Mouse (Mus musculus) limb, embryonic 12.5 days (tissue): ENCODE results near the gene Pmpca. TPM values are rescaled to one million over a fixed set of nuclear protein-coding genes. Genes with fewer than 3 reads are reported as not detected.

Experiments used
- ATAC-seq: fragments of 200-750 bp; cut with Nextera tagmentation; 2 replicates; pipeline ENCODE4 v1.8.0; 2017; ENCODE audit warnings: low read depth, moderate TSS enrichment; ENCODE audit not compliant: insufficient number of reproducible peaks, insufficient read depth, low FRiP score, low TSS enrichment
- H3K27ac ChIP-seq: fragments of 300-500 bp; sonication (generic); 2 replicates; pipeline ENCODE4 v1.5.1; 2016; ENCODE audit warnings: mild to moderate bottlenecking, moderate library complexity
- H3K27me3 ChIP-seq: fragments of 300-500 bp; sonication (generic); 2 replicates; pipeline ENCODE4 v1.6.1; 2016; ENCODE audit warnings: mild to moderate bottlenecking, moderate library complexity
- H3K36me3 ChIP-seq: fragments of 300-500 bp; sonication (generic); 2 replicates; pipeline ENCODE4 v1.6.1; 2016; ENCODE audit warnings: mild to moderate bottlenecking, moderate library complexity
- H3K4me1 ChIP-seq: fragments of 300-500 bp; sonication (generic); replicated peaks from 2 replicates; pipeline ENCODE4 v1.6.1; 2016
- H3K4me2 ChIP-seq: fragments of 300-500 bp; sonication (generic); 2 replicates; pipeline ENCODE4 v1.6.1; 2016; ENCODE audit warnings: mild to moderate bottlenecking, moderate library complexity
- H3K4me3 ChIP-seq: fragments of 300-500 bp; sonication (generic); replicated peaks from 2 replicates; pipeline ENCODE4 v1.5.1; 2016; ENCODE audit warnings: mild to moderate bottlenecking
- H3K9ac ChIP-seq: fragments of 300-500 bp; sonication (generic); replicated peaks from 2 replicates; pipeline ENCODE4 v1.6.1; 2016; ENCODE audit warnings: mild to moderate bottlenecking, moderate library complexity
- H3K9me3 ChIP-seq: fragments of 300-500 bp; sonication (generic); 2 replicates; pipeline ENCODE4 v1.6.1; 2016; ENCODE audit warnings: mild to moderate bottlenecking, moderate library complexity
- WGBS: fragments of 180-500 bp; shearing (Covaris S2); methylation state at CpG from one replicate; pipeline ENCODE4 v1.1.7; 2016; 5-methylcytosine and 5-hydroxymethylcytosine counted together
- polyA plus RNA-seq: library from polyadenylated mRNA; unstranded; fragments of >200 nt; fragmentation: Nextera tagmentation; extraction: Ambion mirVana; gene quantifications from 2 replicates; pipeline ENCODE4 v1.2.1, GENCODE M21; 2016

The Pmpca gene
- polyA plus RNA-seq, 1 experiment from 2014 or later, result 116 TPM

- Histone ChIP-seq H3K4me3 (no peak overlapping the region), H3K27me3 (no peaks in the 10 kb centered on the region), H3K4me1 (peaks cover 8% of the 10 kb centered on the region), H3K9ac (no peak overlapping the region), H3K27ac (no peak overlapping the region), H3K4me2 (no peak overlapping the region), H3K36me3 (no peaks in the 10 kb centered on the region), H3K9me3 (no peaks in the 10 kb centered on the region)
- 81% methylated on average over 4 of the region's 4 CpGs for WGBS
- no peak for ATAC-seq
Measured at GRCm38 (mm10) chr2:26356231-26356630, 32.9 kb upstream of the Pmpca start.

DNA sequence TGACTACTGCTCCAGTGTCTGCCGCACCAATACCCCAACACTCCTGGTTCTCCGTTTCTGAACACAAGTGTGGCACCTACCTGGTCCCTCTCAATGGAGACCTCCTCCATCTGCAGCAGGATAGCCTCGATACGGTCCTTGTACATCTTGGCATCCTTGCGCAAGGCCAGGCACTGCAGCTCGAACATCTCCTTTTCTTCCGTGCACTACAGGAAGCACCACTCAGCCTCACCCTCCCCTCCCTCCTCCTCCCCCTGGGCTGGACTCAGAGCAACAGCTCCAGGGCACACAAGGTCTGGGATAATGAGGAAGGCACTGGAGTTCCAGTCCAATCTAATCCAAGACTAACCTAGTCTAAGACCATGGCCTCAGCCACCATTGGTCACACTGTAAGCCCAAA is 32.5 kb upstream of the Pmpca start:
- Histone ChIP-seq H3K9me3 (no peaks in the 10 kb centered on the region), H3K4me3 (no peak overlapping the region), H3K9ac (no peak overlapping the region), H3K36me3 (no peaks in the 10 kb centered on the region), H3K4me2 (no peak overlapping the region), H3K4me1 (peaks cover 8% of the 10 kb centered on the region), H3K27ac (no peak overlapping the region), H3K27me3 (no peaks in the 10 kb centered on the region)
- WGBS, result 80% methylated on average over 7 of the region's 7 CpGs
- no peak for ATAC-seq

GRCm38 (mm10) chr2:26357484-26357883 is 31.7 kb upstream of the Pmpca start:
- no peak for ATAC-seq
- WGBS, result 58% methylated on average over 15 of the region's 15 CpGs
- H3K4me3 ChIP-seq, result no peak overlapping the region
- H3K9me3 ChIP-seq, result no peaks in the 10 kb centered on the region
- 0 out of 2 replicates have a peak overlapping the region, but pooled peaks have one; percentile 12 for H3K9ac ChIP-seq
- H3K4me1 ChIP-seq, result peaks cover 6% of the 10 kb centered on the region
- H3K36me3 ChIP-seq, result 0 out of 2 replicates have a peak, but pooled peaks cover 2% of the 10 kb centered on the region
- no peaks in the 10 kb centered on the region for H3K27me3 ChIP-seq
- no peak overlapping the region for H3K27ac ChIP-seq
- no peak overlapping the region for H3K4me2 ChIP-seq

- ATAC-seq, result no peak
- 90% methylated on average over 13 of the region's 13 CpGs for WGBS
- no peaks in the 10 kb centered on the region for H3K9me3 ChIP-seq
- no peak overlapping the region for H3K4me2 ChIP-seq
- peaks cover 14% of the 10 kb centered on the region; the same call in 1 of the 2 replicates for H3K36me3 ChIP-seq
- H3K4me3 ChIP-seq, result no peak overlapping the region
- no peak overlapping the region for H3K27ac ChIP-seq
- no peaks in the 10 kb centered on the region for H3K27me3 ChIP-seq
- H3K4me1 ChIP-seq, result no peaks in the 10 kb centered on the region
- H3K9ac ChIP-seq, result no peak overlapping the region
Measured at GRCm38 (mm10) chr2:26358667-26359320, 30.3 kb upstream of the Pmpca start.

GRCm38 (mm10) chr2:26359983-26360382 is 29.2 kb upstream of the Pmpca start:
- Histone ChIP-seq H3K9ac (no peak overlapping the region), H3K27me3 (no peaks in the 10 kb centered on the region), H3K27ac (no peak overlapping the region), H3K9me3 (no peaks in the 10 kb centered on the region), H3K4me3 (no peak overlapping the region), H3K36me3 (peaks cover 26% of the 10 kb centered on the region), H3K4me2 (no peak overlapping the region), H3K4me1 (no peaks in the 10 kb centered on the region)
- ATAC-seq, result no peak
- WGBS, result 85% methylated on average over 6 of the region's 6 CpGs

GRCm38 (mm10) chr2:26360772-26361171 is 28.4 kb upstream of the Pmpca start, which contains the start of gene Card9:
Gene Card9 (minus strand): TSS chr2:26360918.
- peaks cover 34% of the 10 kb centered on the region for H3K36me3 ChIP-seq
- no peaks in the 10 kb centered on the region for H3K9me3 ChIP-seq
- H3K9ac ChIP-seq, result no peak within 1 kb of the TSS
- no peak within 1 kb of the TSS for H3K4me3 ChIP-seq
- no peak for ATAC-seq
- no peak within 1 kb of the TSS for H3K27ac ChIP-seq
- H3K4me2 ChIP-seq, result no peak within 1 kb of the TSS
- H3K27me3 ChIP-seq, result no peaks in the 10 kb centered on the region
- WGBS, result 53% methylated on average over 3 of the region's 3 CpGs
- H3K4me1 ChIP-seq, result no peaks in the 10 kb centered on the region

- H3K4me1 ChIP-seq, result no peaks in the 10 kb centered on the region
- 82% methylated on average over 5 of the region's 5 CpGs for WGBS
- H3K36me3 ChIP-seq, result peaks cover 56% of the 10 kb centered on the region
- H3K4me2 ChIP-seq, result no peak overlapping the region
- no peak overlapping the region for H3K9ac ChIP-seq
- no peak overlapping the region for H3K27ac ChIP-seq
- H3K9me3 ChIP-seq, result no peaks in the 10 kb centered on the region
- no peaks in the 10 kb centered on the region for H3K27me3 ChIP-seq
- no peak overlapping the region for H3K4me3 ChIP-seq
- no peak for ATAC-seq
Measured at GRCm38 (mm10) chr2:26362991-26363390, 26.1 kb upstream of the Pmpca start.

GRCm38 (mm10) chr2:26363481-26363880 is 25.7 kb upstream of the Pmpca start:
- Histone ChIP-seq H3K27ac (no peak overlapping the region), H3K4me3 (no peak overlapping the region), H3K4me2 (no peak overlapping the region), H3K4me1 (no peaks in the 10 kb centered on the region), H3K27me3 (no peaks in the 10 kb centered on the region), H3K9ac (no peak overlapping the region), H3K9me3 (no peaks in the 10 kb centered on the region), H3K36me3 (peaks cover 61% of the 10 kb centered on the region)
- WGBS, result 81% methylated on average over 5 of the region's 5 CpGs
- ATAC-seq, result no peak

DNA sequence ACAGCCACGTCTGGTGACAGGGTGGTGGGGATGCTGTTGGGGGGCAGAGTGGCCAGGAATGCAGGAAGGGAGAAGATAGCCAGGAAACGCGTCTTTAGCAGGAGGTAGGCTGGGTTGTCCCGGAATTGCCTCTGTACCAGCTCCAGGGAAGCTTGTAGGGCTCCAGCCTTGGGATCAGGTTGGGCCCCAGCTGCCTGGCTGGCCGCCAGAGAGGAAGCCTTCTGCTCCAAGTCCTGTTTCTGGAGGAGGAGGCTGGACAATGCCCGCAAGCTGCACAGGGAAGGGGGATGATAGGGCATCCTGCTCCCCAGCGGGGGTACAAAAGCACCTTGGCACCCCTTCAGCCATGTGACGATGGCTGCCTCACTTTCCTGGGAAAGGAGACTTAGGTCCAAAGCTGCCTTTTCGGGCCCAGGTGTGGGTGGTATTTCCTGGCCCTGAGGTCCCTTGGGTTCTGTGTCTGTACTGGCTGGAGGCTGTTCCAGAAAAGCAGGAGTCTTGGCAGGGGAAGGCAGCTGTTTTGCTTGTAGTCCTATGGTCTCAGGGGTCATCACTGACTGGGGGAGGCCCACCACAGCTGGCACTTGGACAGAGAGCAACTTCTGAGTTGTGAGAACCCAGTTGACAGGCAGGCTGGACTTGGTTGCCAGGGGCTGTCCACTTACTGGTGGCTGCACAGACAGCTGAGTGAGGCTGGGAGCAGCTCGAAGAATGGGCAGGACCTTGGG is 24.2 kb upstream of the Pmpca start:
- 88% methylated on average over 10 of the region's 10 CpGs for WGBS
- H3K4me2 ChIP-seq, result no peak overlapping the region
- no peak overlapping the region for H3K27ac ChIP-seq

DNA sequence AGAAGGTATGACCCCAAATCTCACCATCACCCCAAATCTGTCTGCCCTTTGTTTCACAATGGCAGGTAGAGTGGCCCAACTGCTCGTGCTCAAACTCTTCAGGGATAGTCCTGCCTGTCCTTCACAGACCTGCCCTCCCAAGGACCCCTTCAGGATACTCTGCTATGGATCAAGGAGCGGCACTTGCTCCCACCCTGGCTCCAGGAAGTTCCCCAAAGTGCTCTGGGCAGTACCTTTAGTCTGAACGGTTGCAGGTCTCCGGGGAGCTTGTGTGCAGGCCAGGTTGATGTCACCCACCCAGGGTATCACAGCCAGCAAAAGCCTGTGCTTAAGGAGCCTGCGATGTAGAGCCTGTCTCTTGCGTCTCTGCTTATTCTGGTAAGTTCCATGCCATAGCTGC is 21.2 kb upstream of the Pmpca start:
- Histone ChIP-seq H3K4me3 (no peak overlapping the region), H3K9ac (no peak overlapping the region), H3K27me3 (no peaks in the 10 kb centered on the region), H3K4me1 (no peaks in the 10 kb centered on the region), H3K9me3 (no peaks in the 10 kb centered on the region), H3K4me2 (no peak overlapping the region), H3K27ac (no peak overlapping the region), H3K36me3 (peaks cover 98% of the 10 kb centered on the region)
- no peak for ATAC-seq
- 93% methylated on average over 6 of the region's 6 CpGs for WGBS

More for the DNA sequence above, 24.2 kb upstream of the Pmpca start:
- Histone ChIP-seq H3K4me3 (no peak overlapping the region), H3K9ac (no peak overlapping the region), H3K36me3 (peaks cover 76% of the 10 kb centered on the region), H3K9me3 (no peaks in the 10 kb centered on the region), H3K4me1 (no peaks in the 10 kb centered on the region), H3K27me3 (no peaks in the 10 kb centered on the region)
- no peak for ATAC-seq

GRCm38 (mm10) chr2:26368572-26368971 is 20.6 kb upstream of the Pmpca start:
- no peaks in the 10 kb centered on the region for H3K9me3 ChIP-seq
- H3K36me3 ChIP-seq, result peaks cover 99% of the 10 kb centered on the region
- no peak overlapping the region for H3K9ac ChIP-seq
- H3K4me2 ChIP-seq, result no peak overlapping the region
- 80% methylated on average over 1 of the region's 1 CpGs for WGBS
- H3K27ac ChIP-seq, result no peak overlapping the region
- no peaks in the 10 kb centered on the region for H3K4me1 ChIP-seq
- no peak overlapping the region for H3K4me3 ChIP-seq
- no peaks in the 10 kb centered on the region for H3K27me3 ChIP-seq
- ATAC-seq, result no peak
